Mouse (Mus musculus): ENCODE results near the gene Glyat.

Glyat gene

DNA sequence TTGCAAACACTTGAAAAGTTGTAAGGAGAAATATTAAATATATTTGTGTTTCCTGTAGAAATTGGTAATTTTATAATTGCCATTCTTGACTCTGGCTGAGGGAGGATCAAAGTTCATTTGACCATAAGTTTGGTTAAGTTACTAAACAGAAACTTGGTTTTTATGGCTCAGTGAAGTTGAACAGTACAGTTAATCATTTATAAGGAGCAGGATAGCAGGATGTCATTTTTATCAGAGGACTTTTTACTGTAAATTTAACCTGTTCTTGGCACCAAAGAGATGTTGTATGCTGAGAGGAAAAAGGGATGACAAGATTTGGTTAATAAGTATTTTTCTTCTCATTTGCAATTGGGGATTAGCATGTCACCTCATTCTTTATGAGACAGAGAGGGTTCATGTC lies 51.5 kb downstream of the Glyat start:
- DNase-seq (ENCODE audit: low read depth, low spot score) = no peak

- no peak for DNase-seq (ENCODE audit: low read depth, low spot score)
Observed at GRCm38 (mm10) chr19:12685231-12685630, 52.1 kb downstream of the Glyat start.

DNA sequence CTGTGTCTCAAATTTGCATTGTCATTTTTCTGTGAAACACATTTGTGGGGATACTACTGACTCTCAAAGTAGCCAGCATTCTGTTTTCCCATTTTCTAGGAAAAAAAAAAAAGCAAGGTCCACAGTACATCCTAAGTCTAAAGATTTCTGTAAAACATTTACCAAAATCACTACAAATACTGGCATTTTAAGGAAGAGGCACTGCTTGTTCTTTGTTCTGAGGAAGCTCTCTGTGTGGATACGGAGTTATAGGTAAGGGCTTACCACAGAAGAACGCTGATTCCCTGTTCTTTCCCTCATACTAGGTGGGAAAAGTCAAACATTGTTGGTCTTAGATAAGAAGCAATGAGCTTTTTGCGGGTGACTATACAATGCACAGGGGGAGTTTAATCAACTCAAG lies 62.5 kb downstream of the Glyat start, which contains the start of gene Keg1:
Keg1 (plus strand) TSS at position 197 of the 400 bp plus-strand sequence.
- no peak for DNase-seq (ENCODE audit: low read depth, low spot score)

GRCm38 (mm10) chr19:12696221-12696620 lies 63.1 kb downstream of the Glyat start:
- DNase-seq (ENCODE audit: low read depth, low spot score) = no peak

Measured in telencephalon, adult 2 months (tissue).